Comparison of ENCODE assay signal across 7 mouse cellular contexts in genomic region chr3:63963421-63964099, GRCm38 (mm10). TPM values are rescaled to one million over a fixed set of nuclear protein-coding genes. Genes with fewer than 3 reads are reported as not detected.
DNase-seq lines count a peak whose midpoint lies in the region; ATAC-seq and TF ChIP-seq lines count a peak whose summit lies in the region.

No protein-coding gene starts in this region.

- DNase-seq in lung, embryonic 14.5 days: peak; percentile 50
- no peak for DNase-seq in lung, adult 18-20 months
- peak; percentile 16 to 38 for DNase-seq in kidney, postnatal 4 days
- no peak for DNase-seq in urinary bladder, adult 18-20 months (ENCODE audit: low spot score in 2 of 2)

- no peaks in the 10 kb centered on the region for H3K9me3 ChIP-seq in lung, embryonic 14.5 days (ENCODE audit: low read depth, low read length)
- no peaks in the 10 kb centered on the region for H3K9me3 ChIP-seq in heart, embryonic 16.5 days (replicated peaks; ENCODE audit: control insufficient read depth, low read length)
- no peaks in the 10 kb centered on the region for H3K9me3 ChIP-seq in midbrain, embryonic 13.5 days

- no peaks in the 10 kb centered on the region for H3K27me3 ChIP-seq in lung, embryonic 14.5 days (ENCODE audit: insufficient read depth, low read length)
- peaks cover 3% of the 10 kb centered on the region; the same call in 1 of the 2 replicates for H3K27me3 ChIP-seq in heart, embryonic 16.5 days (ENCODE audit: control insufficient read depth, insufficient read depth, low read length)
- peaks cover 13% of the 10 kb centered on the region for H3K27me3 ChIP-seq in midbrain, embryonic 13.5 days

- peak overlapping the region; percentile 86 for H3K27ac ChIP-seq in lung, embryonic 14.5 days (ENCODE audit: low read depth)
- peak overlapping the region; percentile 71 for H3K27ac ChIP-seq in bone marrow macrophage, adult 2 months (ENCODE audit: insufficient read depth, low read depth, low read length)
- H3K27ac ChIP-seq in heart, embryonic 16.5 days (ENCODE audit: low read length): peak overlapping the region; percentile 95
- H3K27ac ChIP-seq in midbrain, embryonic 13.5 days: peak overlapping the region; percentile 88

- no peak for ATAC-seq in lung, embryonic 14.5 days (ENCODE audit: insufficient read depth)
- ATAC-seq in heart, embryonic 16.5 days (replicated peaks; ENCODE audit: extremely low read depth, insufficient read depth, low FRiP score): no peak
- no peak for ATAC-seq in midbrain, embryonic 13.5 days

- 5% methylated on average over 25 of the region's 25 CpGs for WGBS in lung, embryonic 14.5 days
- 5% methylated on average over 25 of the region's 25 CpGs for WGBS in heart, embryonic 16.5 days
- WGBS in midbrain, embryonic 13.5 days: 9% methylated on average over 25 of the region's 25 CpGs

- H3K9ac ChIP-seq in lung, embryonic 14.5 days: peak overlapping the region; percentile 83
- H3K9ac ChIP-seq in heart, embryonic 16.5 days (ENCODE audit: low read length): peak overlapping the region; percentile 89
- H3K9ac ChIP-seq in midbrain, embryonic 13.5 days (replicated peaks): peak overlapping the region; percentile 90

- H3K36me3 ChIP-seq in lung, embryonic 14.5 days (ENCODE audit: insufficient read depth): peaks cover 5% of the 10 kb centered on the region; the same call in 1 of the 2 replicates
- no peaks in the 10 kb centered on the region for H3K36me3 ChIP-seq in heart, embryonic 16.5 days (ENCODE audit: control insufficient read depth, insufficient read depth)
- H3K36me3 ChIP-seq in midbrain, embryonic 13.5 days: no peaks in the 10 kb centered on the region

- H3K4me3 ChIP-seq in lung, embryonic 14.5 days (ENCODE audit: low read depth, low read length): peak overlapping the region; percentile 88
- peak overlapping the region; percentile 95 for H3K4me3 ChIP-seq in bone marrow macrophage, adult 2 months (ENCODE audit: insufficient read depth, low read length)
- H3K4me3 ChIP-seq in heart, embryonic 16.5 days (ENCODE audit: low read length): peak overlapping the region; percentile 92
- peak overlapping the region; percentile 91 for H3K4me3 ChIP-seq in midbrain, embryonic 13.5 days (replicated peaks)

- TF ChIP-seq CTCF in lung, embryonic 14.5 days (IDR thresholded peaks at IDR 0.05; ENCODE audit: low read depth): no peak
- TF ChIP-seq CTCF in bone marrow macrophage, adult 2 months (IDR thresholded peaks at IDR 0.05; ENCODE audit: low read depth, low read length): no peak

- no peak for TF ChIP-seq POLR2A in bone marrow macrophage, adult 2 months (IDR thresholded peaks at IDR 0.05; ENCODE audit: borderline replicate concordance, low read depth, low read length)

- peaks cover 11% of the 10 kb centered on the region; the same call in 1 of the 2 replicates for H3K4me1 ChIP-seq in lung, embryonic 14.5 days (ENCODE audit: insufficient read depth)
- peaks cover 6% of the 10 kb centered on the region for H3K4me1 ChIP-seq in bone marrow macrophage, adult 2 months (ENCODE audit: control insufficient read depth, insufficient read depth, low read length)
- H3K4me1 ChIP-seq in heart, embryonic 16.5 days (ENCODE audit: control insufficient read depth, insufficient read depth, low read length): peaks cover 15% of the 10 kb centered on the region
- peaks cover 28% of the 10 kb centered on the region for H3K4me1 ChIP-seq in midbrain, embryonic 13.5 days (replicated peaks)

- H3K4me2 ChIP-seq in lung, embryonic 14.5 days: peak overlapping the region; percentile 81
- H3K4me2 ChIP-seq in heart, embryonic 16.5 days (ENCODE audit: low read depth, low read length): peak overlapping the region; percentile 79
- H3K4me2 ChIP-seq in midbrain, embryonic 13.5 days (replicated peaks): peak overlapping the region; percentile 72

RNA-seq across cellular contexts. Expression of gene Slc33a1, which starts 1.0 kb away (rescaled TPM):
- polyA plus RNA-seq in lung, embryonic 14.5 days (2014; fragmentation: Nextera tagmentation; extraction: Ambion mirVana): 13.6 and 14.9 TPM in 2 replicates
- 19.3 and 21.0 TPM in 2 replicates for polyA plus RNA-seq in bone marrow macrophage, adult 2 months (2012; ENCODE audit: insufficient read depth, insufficient read length, missing spikeins)
- polyA plus RNA-seq in heart, embryonic 16.5 days (2015; fragmentation: Nextera tagmentation; extraction: Ambion mirVana): 11.1 and 12.7 TPM in 2 replicates
- 15.4 TPM in 2 replicates for polyA plus RNA-seq in midbrain, embryonic 13.5 days (2015; fragmentation: Nextera tagmentation; extraction: Ambion mirVana)

RNA-seq across cellular contexts. Expression of gene Gmps, which starts 12.3 kb away (rescaled TPM):
- polyA plus RNA-seq in lung, embryonic 14.5 days (2014; fragmentation: Nextera tagmentation; extraction: Ambion mirVana): 50.0 and 52.4 TPM in 2 replicates
- 8.2 and 8.9 TPM in 2 replicates for polyA plus RNA-seq in bone marrow macrophage, adult 2 months (2012; ENCODE audit: insufficient read depth, insufficient read length, missing spikeins)
- 35.1 and 36.4 TPM in 2 replicates for polyA plus RNA-seq in heart, embryonic 16.5 days (2015; fragmentation: Nextera tagmentation; extraction: Ambion mirVana)
- 50.3 and 53.9 TPM in 2 replicates for polyA plus RNA-seq in midbrain, embryonic 13.5 days (2015; fragmentation: Nextera tagmentation; extraction: Ambion mirVana)

RNA-seq across cellular contexts. Expression of gene E130311K13Rik, which starts 34.3 kb away (rescaled TPM):
- 4.9 and 5.7 TPM in 2 replicates for polyA plus RNA-seq in lung, embryonic 14.5 days (2014; fragmentation: Nextera tagmentation; extraction: Ambion mirVana)
- polyA plus RNA-seq in bone marrow macrophage, adult 2 months (2012; ENCODE audit: insufficient read depth, insufficient read length, missing spikeins): 5.3 and 10.0 TPM in 2 replicates
- polyA plus RNA-seq in heart, embryonic 16.5 days (2015; fragmentation: Nextera tagmentation; extraction: Ambion mirVana): 3.7 and 4.0 TPM in 2 replicates
- polyA plus RNA-seq in midbrain, embryonic 13.5 days (2015; fragmentation: Nextera tagmentation; extraction: Ambion mirVana): 4.1 and 4.5 TPM in 2 replicates

Comparison
In these comparisons a context has a peak if more than half of its experiments do, and no peak if none do; other contexts are left out.
1. DNase-seq: peak in lung, embryonic 14.5 days (single experiment) and kidney, postnatal 4 days (2 of 2); none in lung, adult 18-20 months (0 of 2) and urinary bladder, adult 18-20 months (0 of 2).
2. Peak in every context shown above with its lines, with median percentiles within 50 percentile points of each other: H3K27ac ChIP-seq, H3K4me2 ChIP-seq, H3K4me3 ChIP-seq and H3K9ac ChIP-seq.